Mouse (Mus musculus) embryonic facial prominence, embryonic 11.5 days (tissue): Measurements from ENCODE around the gene Slc28a2. TPM values are rescaled to one million over a fixed set of nuclear protein-coding genes. Genes with fewer than 3 reads are reported as not detected.
"Not testable (repeated sequence)": the region's sequence is repeated elsewhere in the genome, so short reads cannot be mapped to it uniquely, and the experiment has no call there.

Source experiments
- ATAC-seq: fragments of 200-750 bp; cut with Nextera tagmentation; replicated peaks from 2 replicates; pipeline ENCODE4 v1.8.0; 2017; ENCODE audit warnings: low read depth; ENCODE audit not compliant: insufficient number of reproducible peaks, low FRiP score, low TSS enrichment
- DNase-seq: peaks from one replicate; pipeline ENCODE4 v3.0.0-alpha.2; 2015; ENCODE audit warnings: low spot score
- H3K27ac ChIP-seq: fragments of 300-500 bp; sonication (generic); replicated peaks from 2 replicates; pipeline ENCODE4 v1.5.1; 2014; ENCODE audit warnings: mild to moderate bottlenecking, low read depth, low read length, control low read depth
- H3K27me3 ChIP-seq: fragments of 300-500 bp; sonication (generic); 2 replicates; pipeline ENCODE4 v1.6.1; 2014; ENCODE audit warnings: mild to moderate bottlenecking, low read length, moderate library complexity, mixed read lengths; ENCODE audit not compliant: control insufficient read depth, insufficient read depth
- H3K36me3 ChIP-seq: fragments of 300-500 bp; sonication (generic); replicated peaks from 2 replicates; pipeline ENCODE4 v1.6.1; 2014; ENCODE audit warnings: low read depth, mild to moderate bottlenecking, low read length, moderate library complexity, mixed read lengths; ENCODE audit not compliant: control insufficient read depth, insufficient read depth
- H3K4me1 ChIP-seq: fragments of 300-500 bp; sonication (generic); 2 replicates; pipeline ENCODE4 v1.6.1; 2014; ENCODE audit warnings: low read length, mixed read lengths; ENCODE audit not compliant: control insufficient read depth, insufficient read depth
- H3K4me2 ChIP-seq: fragments of 300-500 bp; sonication (generic); 2 replicates; pipeline ENCODE4 v1.6.1; 2014; ENCODE audit warnings: low read depth, mild to moderate bottlenecking, control low read depth, low read length, moderate library complexity
- H3K4me3 ChIP-seq: fragments of 300-500 bp; sonication (generic); 2 replicates; pipeline ENCODE4 v1.5.1; 2014; ENCODE audit warnings: low read depth, low read length, control low read depth
- H3K9ac ChIP-seq: fragments of 300-500 bp; sonication (generic); replicated peaks from 2 replicates; pipeline ENCODE4 v1.6.1; 2014; ENCODE audit warnings: mild to moderate bottlenecking, control low read depth, low read length
- H3K9me3 ChIP-seq: fragments of 300-500 bp; sonication (generic); replicated peaks from 2 replicates; pipeline ENCODE4 v1.6.1; 2016; ENCODE audit warnings: mild to moderate bottlenecking, low read length, inconsistent platforms, mixed read lengths; ENCODE audit not compliant: control insufficient read depth
- WGBS: fragments of 180-500 bp; shearing (Covaris S2); extraction: QIAGEN DNeasy Blood & Tissue Kit; methylation state at CpG from one replicate; pipeline ENCODE4 v1.1.7; 2014; 5-methylcytosine and 5-hydroxymethylcytosine counted together
- polyA plus RNA-seq: library from polyadenylated mRNA; unstranded; fragments of >200 nt; fragmentation: Nextera tagmentation; extraction: Ambion mirVana; gene quantifications from 2 replicates; pipeline ENCODE4 v1.2.1, GENCODE M21; 2014

Gene Slc28a2
- polyA plus RNA-seq, 1 experiment from 2014 or later, result 0.28 TPM

DNA sequence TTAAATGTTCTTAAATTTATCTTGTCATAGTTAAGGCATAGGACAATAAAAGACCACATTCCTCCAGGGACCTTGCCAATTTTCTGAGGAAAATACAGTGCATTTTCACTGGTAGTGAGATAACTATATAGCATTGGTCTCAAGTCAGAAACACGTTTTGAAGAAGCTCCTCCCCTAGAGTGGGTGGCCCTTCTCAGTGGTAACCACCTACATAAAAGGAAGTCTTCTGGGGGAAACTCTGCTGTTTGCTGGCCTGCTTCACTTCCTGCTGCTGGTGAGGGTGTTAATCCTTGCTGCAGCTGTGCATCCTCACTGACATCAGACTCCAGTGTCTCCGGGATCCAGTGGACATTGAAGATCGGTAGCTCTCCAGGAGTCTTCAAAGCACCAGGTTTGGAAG, 14.2 kb downstream of the Slc28a2 start:
- not testable (repeated sequence) for H3K9me3 ChIP-seq, H3K9ac ChIP-seq, ATAC-seq, H3K27ac ChIP-seq, H3K36me3 ChIP-seq, H3K4me2 ChIP-seq, H3K4me3 ChIP-seq, H3K4me1 ChIP-seq, H3K27me3 ChIP-seq, DNase-seq
- WGBS, result 20% methylated on average over 1 of the region's 3 CpGs

DNA sequence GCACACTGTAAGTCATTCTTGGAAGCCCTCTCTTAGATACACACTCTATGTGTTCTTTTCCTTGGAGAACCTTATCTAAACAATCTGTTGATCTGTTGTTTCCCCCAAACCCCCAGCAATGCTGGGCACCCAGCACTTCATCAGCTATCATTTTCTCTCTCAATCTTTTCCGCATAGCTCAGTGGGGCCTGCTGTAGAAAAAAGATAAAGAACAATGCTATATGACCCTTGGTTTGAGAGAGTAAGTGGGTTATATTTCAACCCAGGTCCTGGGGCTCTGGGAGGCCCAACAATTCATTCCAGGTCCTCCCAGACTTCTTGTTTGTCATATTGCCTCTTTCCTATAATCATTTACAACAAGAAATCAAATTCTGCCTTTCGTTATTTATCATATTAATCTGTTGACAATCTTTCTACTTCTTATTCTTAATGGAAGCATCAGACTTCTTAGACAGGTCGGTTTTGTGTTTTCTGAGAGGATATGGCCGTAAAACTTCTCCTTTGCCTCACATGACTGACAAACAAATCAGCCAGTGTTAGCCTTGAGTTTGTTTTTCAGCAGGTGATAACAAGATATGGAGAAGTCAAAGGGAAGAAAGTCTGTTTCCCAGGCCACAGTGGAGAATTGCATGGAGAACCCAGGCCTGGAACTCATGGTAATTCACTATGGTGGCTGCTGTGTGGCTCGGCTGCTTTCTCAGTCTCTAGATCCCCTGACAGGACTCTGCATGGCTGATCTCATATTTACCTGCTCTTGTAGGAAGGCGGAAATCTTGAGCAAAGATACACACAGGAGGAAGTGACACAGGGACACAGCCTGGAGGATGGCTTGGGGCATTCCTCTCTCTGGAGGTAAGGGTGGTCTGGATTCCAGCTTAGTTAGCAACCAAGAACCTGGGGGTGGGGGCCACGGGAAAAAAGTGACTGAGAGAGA, 15.0 kb downstream of the Slc28a2 start:
- DNase-seq, result no peak
- no peaks in the 10 kb centered on the region for H3K9me3 ChIP-seq
- 85% methylated on average over 7 of the region's 7 CpGs for WGBS
- no peak overlapping the region for H3K9ac ChIP-seq
- ATAC-seq, result no peak
- no peaks in the 10 kb centered on the region for H3K4me1 ChIP-seq
- H3K4me2 ChIP-seq, result no peak overlapping the region
- no peak overlapping the region for H3K4me3 ChIP-seq
- no peaks in the 10 kb centered on the region for H3K36me3 ChIP-seq
- no peak overlapping the region for H3K27ac ChIP-seq
- H3K27me3 ChIP-seq, result no peaks in the 10 kb centered on the region

DNA sequence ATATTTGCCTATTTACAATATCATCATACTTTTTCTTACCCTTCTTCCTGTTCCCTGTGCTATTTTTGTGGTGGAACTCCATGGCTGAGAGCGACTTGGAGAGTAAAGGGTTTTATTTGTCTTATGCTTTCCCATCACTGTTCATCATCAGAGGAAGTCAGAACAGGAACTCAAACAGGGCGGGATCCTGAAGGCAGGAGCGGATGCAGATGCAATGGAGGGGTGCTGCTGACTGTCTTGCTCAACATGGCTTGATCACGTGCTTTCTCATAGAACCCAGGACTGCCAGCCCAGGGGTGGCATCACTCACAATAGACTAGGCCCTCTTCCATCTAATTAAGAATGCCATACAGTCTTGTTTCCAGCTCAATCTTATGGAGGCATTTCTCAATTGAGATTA, 24.1 kb downstream of the Slc28a2 start:
- no peak for ATAC-seq
- H3K4me3 ChIP-seq, result no peak overlapping the region
- WGBS, result 90% methylated on average over 4 of the region's 4 CpGs
- no peaks in the 10 kb centered on the region for H3K36me3 ChIP-seq
- H3K27ac ChIP-seq, result no peak overlapping the region
- H3K9me3 ChIP-seq, result no peaks in the 10 kb centered on the region
- H3K4me1 ChIP-seq, result no peaks in the 10 kb centered on the region
- H3K4me2 ChIP-seq, result no peak overlapping the region
- no peaks in the 10 kb centered on the region for H3K27me3 ChIP-seq
- no peak for DNase-seq
- no peak overlapping the region for H3K9ac ChIP-seq

DNA sequence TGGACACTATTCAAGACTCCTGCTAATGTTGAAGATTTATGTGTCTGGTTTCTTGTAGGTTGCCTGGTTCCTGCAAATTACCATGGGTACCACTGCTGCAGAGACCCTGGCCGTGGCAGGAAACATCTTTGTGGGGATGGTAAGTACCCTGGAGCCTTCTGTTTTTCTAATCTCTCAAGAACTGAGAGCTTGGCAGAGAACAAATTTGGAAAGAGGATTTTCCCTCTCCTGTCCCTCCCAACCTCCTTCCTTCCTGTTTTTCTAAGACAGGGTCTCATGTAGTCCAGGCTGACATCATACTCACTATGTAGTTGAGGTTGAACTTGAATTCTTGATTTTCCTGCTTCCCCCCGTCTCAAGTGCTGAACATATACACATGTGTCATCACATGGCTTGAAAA, 26.1 kb downstream of the Slc28a2 start:
- DNase-seq, result no peak
- no peaks in the 10 kb centered on the region for H3K4me1 ChIP-seq
- H3K9ac ChIP-seq, result no peak overlapping the region
- H3K27ac ChIP-seq, result no peak overlapping the region
- WGBS, result 71% methylated on average over 2 of the region's 2 CpGs
- no peaks in the 10 kb centered on the region for H3K36me3 ChIP-seq
- H3K4me3 ChIP-seq, result no peak overlapping the region
- H3K27me3 ChIP-seq, result no peaks in the 10 kb centered on the region
- H3K4me2 ChIP-seq, result no peak overlapping the region
- ATAC-seq, result no peak
- H3K9me3 ChIP-seq, result no peaks in the 10 kb centered on the region

DNA sequence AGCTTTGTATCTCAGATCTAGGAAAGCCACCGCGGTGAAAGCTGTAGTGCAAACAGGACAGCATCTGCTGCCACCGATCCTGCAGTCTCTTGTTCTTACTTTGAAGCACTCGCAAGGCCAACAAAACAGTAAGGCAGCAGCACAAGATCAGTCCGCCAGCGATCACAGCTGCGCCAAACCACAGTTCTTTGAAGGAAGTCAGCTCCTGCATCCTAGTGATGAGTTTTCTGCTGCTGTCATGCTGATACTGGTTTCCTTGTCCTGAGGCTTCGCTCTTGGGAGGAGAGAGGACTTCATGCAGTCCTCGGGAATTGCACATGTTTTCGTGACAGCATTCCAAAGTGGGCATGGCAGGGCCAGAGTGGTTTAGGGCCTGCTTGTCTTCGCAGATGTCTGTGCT, 40.6 kb downstream of the Slc28a2 start:
- ATAC-seq (no peak), DNase-seq (peak; percentile 9)
- Histone ChIP-seq H3K36me3 (no peaks in the 10 kb centered on the region), H3K4me1 (no peaks in the 10 kb centered on the region), H3K4me2 (peak overlapping the region; percentile 85), H3K27ac (no peak overlapping the region), H3K27me3 (no peaks in the 10 kb centered on the region), H3K9ac (peak overlapping the region; percentile 47; the same call in 1 of the 2 replicates), H3K4me3 (peak overlapping the region; percentile 45), H3K9me3 (no peaks in the 10 kb centered on the region)
- WGBS, result 27% methylated on average over 11 of the region's 11 CpGs

DNA sequence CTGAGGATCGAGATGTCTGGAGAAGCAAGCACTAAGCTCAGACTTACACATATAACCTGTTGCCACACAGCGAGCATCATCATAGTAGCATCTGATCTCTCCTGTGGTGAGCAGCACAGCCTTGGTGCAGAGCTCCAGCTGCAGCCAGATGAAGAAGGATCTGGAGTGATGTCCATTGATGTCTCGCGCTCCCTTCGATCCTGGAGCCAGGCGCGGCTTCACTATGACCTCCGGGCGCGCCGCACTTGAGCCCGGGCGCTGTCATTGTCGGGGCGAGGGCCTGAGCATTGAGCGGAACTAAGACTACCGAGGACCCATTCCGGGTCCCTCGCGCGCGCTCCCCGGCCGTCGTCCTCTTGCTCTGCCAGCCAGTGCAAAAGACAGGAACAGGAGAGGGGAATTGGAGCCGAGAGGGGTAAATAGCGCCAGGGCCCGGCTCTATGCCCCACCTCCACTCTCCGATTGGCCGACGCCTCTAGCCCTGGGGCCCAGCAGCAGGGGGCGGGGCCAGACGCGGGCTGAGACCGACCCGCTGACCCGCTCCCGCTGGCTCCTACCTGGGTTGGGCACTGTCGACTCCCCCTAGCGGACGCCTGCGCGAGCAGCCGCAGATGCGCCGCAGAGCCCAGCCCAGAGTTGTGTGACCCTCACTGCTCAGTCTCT, 41.2 kb downstream of the Slc28a2 start:
- no peak overlapping the region for H3K27ac ChIP-seq
- WGBS, result 2% methylated on average over 46 of the region's 46 CpGs
- peak; percentile 100 for ATAC-seq

DNA sequence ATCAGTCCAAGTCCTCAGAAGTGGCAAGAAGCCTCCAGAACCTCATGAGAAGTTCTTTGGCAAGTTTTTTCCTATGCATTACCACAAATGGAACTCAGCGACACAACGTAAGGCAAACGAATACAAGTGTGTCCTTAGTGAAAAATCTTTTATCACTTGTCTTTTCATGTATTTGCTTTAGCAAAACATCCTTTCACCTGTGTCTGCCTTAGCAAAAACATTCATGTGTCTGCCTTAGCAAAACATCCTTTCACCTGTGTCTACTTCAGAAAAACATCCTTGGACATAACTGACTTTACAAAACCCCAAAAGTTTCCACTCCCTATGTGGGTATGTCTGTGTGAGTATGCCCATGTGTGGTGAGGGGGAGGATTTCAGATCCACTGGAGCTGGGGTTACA, 42.9 kb downstream of the Slc28a2 start:
- no peaks in the 10 kb centered on the region for H3K36me3 ChIP-seq
- H3K27ac ChIP-seq, result no peak overlapping the region
- H3K4me2 ChIP-seq, result no peak overlapping the region
- H3K27me3 ChIP-seq, result no peaks in the 10 kb centered on the region
- H3K4me3 ChIP-seq, result no peak overlapping the region
- ATAC-seq (no peak), DNase-seq (no peak)
- no peak overlapping the region for H3K9ac ChIP-seq
- H3K4me1 ChIP-seq, result no peaks in the 10 kb centered on the region
- H3K9me3 ChIP-seq, result no peaks in the 10 kb centered on the region
- 94% methylated on average over 3 of the region's 3 CpGs for WGBS

More for the DNA sequence above, 41.2 kb downstream of the Slc28a2 start:
- no peaks in the 10 kb centered on the region for H3K27me3 ChIP-seq
- peak; percentile 96 for DNase-seq
- H3K4me3 ChIP-seq, result peak overlapping the region; percentile 45
- H3K4me1 ChIP-seq, result no peaks in the 10 kb centered on the region
- no peaks in the 10 kb centered on the region for H3K36me3 ChIP-seq
- peak overlapping the region; percentile 47 for H3K9ac ChIP-seq
- no peaks in the 10 kb centered on the region for H3K9me3 ChIP-seq
- peak overlapping the region; percentile 85 for H3K4me2 ChIP-seq

DNA sequence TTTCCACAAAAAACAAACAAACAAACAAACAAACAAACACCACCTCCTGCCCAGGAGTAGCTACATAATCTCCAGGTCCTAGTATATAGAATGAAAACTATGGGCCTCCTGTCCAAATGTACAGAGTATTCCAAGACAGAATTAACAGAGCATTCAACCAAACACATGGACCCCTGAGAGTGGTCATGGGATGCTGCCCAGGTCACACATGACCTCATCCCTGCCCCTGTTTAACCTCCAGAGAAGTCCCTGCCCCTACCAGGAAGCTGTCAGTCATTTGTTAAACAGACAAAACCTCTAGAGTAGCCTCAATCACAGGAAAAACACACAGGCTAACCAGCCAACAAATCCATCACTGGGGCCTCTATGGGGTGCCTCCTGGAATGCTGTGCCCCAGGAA, 50.3 kb downstream of the Slc28a2 start:
- no peak for ATAC-seq
- H3K27ac ChIP-seq, result no peak overlapping the region
- H3K4me1 ChIP-seq, result no peaks in the 10 kb centered on the region
- no peaks in the 10 kb centered on the region for H3K36me3 ChIP-seq
- no peak for DNase-seq
- H3K27me3 ChIP-seq, result no peaks in the 10 kb centered on the region
- no peak overlapping the region for H3K4me3 ChIP-seq
- H3K9ac ChIP-seq, result no peak overlapping the region
- no peaks in the 10 kb centered on the region for H3K9me3 ChIP-seq
- no peak overlapping the region for H3K4me2 ChIP-seq
